Mouse (Mus musculus): ENCODE measurements at regions not wholly inside any gene's neighbourhood (a gene's known extent, or its start where the extent isn't known, plus 50 kb on each side); places are given as distances from the start of the nearest gene placed in this dataset.

GRCm38 (mm10) chr8:10869866-10870265 lies 138.4 kb downstream of the Irs2 start:
- no peaks in the 10 kb centered on the region for H3K27me3 ChIP-seq (replicated peaks; ENCODE audit: control insufficient read depth, insufficient read depth, low read length)
- H3K36me3 ChIP-seq (ENCODE audit: control insufficient read depth, insufficient read depth, low read length), result no peaks in the 10 kb centered on the region
- TF ChIP-seq POLR2A (IDR thresholded peaks at IDR 0.05; ENCODE audit: low read depth, low read length) (no peak), CTCF (conservative IDR thresholded peaks at IDR 0.05; ENCODE audit: insufficient read depth, insufficient read length, low read depth, low read length) (no peak)
- no peak overlapping the region for H3K4me3 ChIP-seq (ENCODE audit: insufficient read depth, low read depth, low read length)
- WGBS, result 89% methylated on average over 10 of the region's 10 CpGs
- H3K4me1 ChIP-seq (ENCODE audit: control insufficient read depth, insufficient read depth, low read length), result peaks cover 17% of the 10 kb centered on the region
- no peak overlapping the region for H3K27ac ChIP-seq (ENCODE audit: insufficient read depth, low read depth, low read length)
- DNase-seq, result no peak

GRCm38 (mm10) chr8:10866696-10867395 lies 141.4 kb downstream of the Irs2 start:
- Histone ChIP-seq H3K4me1 (ENCODE audit: control insufficient read depth, insufficient read depth, low read length) (peaks cover 17% of the 10 kb centered on the region), H3K27ac (ENCODE audit: insufficient read depth, low read depth, low read length) (no peak overlapping the region), H3K36me3 (ENCODE audit: control insufficient read depth, insufficient read depth, low read length) (no peaks in the 10 kb centered on the region), H3K27me3 (replicated peaks; ENCODE audit: control insufficient read depth, insufficient read depth, low read length) (no peaks in the 10 kb centered on the region), H3K4me3 (ENCODE audit: insufficient read depth, low read depth, low read length) (no peak overlapping the region)
- DNase-seq, result no peak
- WGBS, result 63% methylated on average over 7 of the region's 7 CpGs
- TF ChIP-seq POLR2A (IDR thresholded peaks at IDR 0.05; ENCODE audit: low read depth, low read length) (no peak), CTCF (conservative IDR thresholded peaks at IDR 0.05; ENCODE audit: insufficient read depth, insufficient read length, low read depth, low read length) (no peak)

GRCm38 (mm10) chr8:10865941-10866513 lies 142.2 kb downstream of the Irs2 start:
- Histone ChIP-seq H3K4me3 (ENCODE audit: insufficient read depth, low read depth, low read length) (no peak overlapping the region), H3K4me1 (ENCODE audit: control insufficient read depth, insufficient read depth, low read length) (peaks cover 17% of the 10 kb centered on the region), H3K27me3 (replicated peaks; ENCODE audit: control insufficient read depth, insufficient read depth, low read length) (no peaks in the 10 kb centered on the region), H3K36me3 (ENCODE audit: control insufficient read depth, insufficient read depth, low read length) (no peaks in the 10 kb centered on the region), H3K27ac (ENCODE audit: insufficient read depth, low read depth, low read length) (peak overlapping the region; percentile 43)
- WGBS, result 46% methylated on average over 11 of the region's 11 CpGs
- peak; percentile 70 for DNase-seq
- TF ChIP-seq CTCF (conservative IDR thresholded peaks at IDR 0.05; ENCODE audit: insufficient read depth, insufficient read length, low read depth, low read length), result no peak
- no peak for TF ChIP-seq POLR2A (IDR thresholded peaks at IDR 0.05; ENCODE audit: low read depth, low read length)

GRCm38 (mm10) chr8:10865415-10865821 lies 142.8 kb downstream of the Irs2 start:
- no peak overlapping the region for H3K4me3 ChIP-seq (ENCODE audit: insufficient read depth, low read depth, low read length)
- TF ChIP-seq POLR2A (IDR thresholded peaks at IDR 0.05; ENCODE audit: low read depth, low read length) (no peak), CTCF (conservative IDR thresholded peaks at IDR 0.05; ENCODE audit: insufficient read depth, insufficient read length, low read depth, low read length) (no peak)
- H3K36me3 ChIP-seq (ENCODE audit: control insufficient read depth, insufficient read depth, low read length), result no peaks in the 10 kb centered on the region
- WGBS, result 36% methylated on average over 8 of the region's 8 CpGs
- peak; percentile 32 for DNase-seq
- peak overlapping the region; percentile 43; the same call in 1 of the 2 replicates for H3K27ac ChIP-seq (ENCODE audit: insufficient read depth, low read depth, low read length)
- H3K27me3 ChIP-seq (replicated peaks; ENCODE audit: control insufficient read depth, insufficient read depth, low read length), result no peaks in the 10 kb centered on the region
- peaks cover 17% of the 10 kb centered on the region for H3K4me1 ChIP-seq (ENCODE audit: control insufficient read depth, insufficient read depth, low read length)

- no peak for DNase-seq
- no peak for TF ChIP-seq POLR2A (IDR thresholded peaks at IDR 0.05; ENCODE audit: low read depth, low read length)
- TF ChIP-seq CTCF (conservative IDR thresholded peaks at IDR 0.05; ENCODE audit: insufficient read depth, insufficient read length, low read depth, low read length), result no peak
- no peaks in the 10 kb centered on the region for H3K36me3 ChIP-seq (ENCODE audit: control insufficient read depth, insufficient read depth, low read length)
- WGBS, result 64% methylated on average over 13 of the region's 13 CpGs
- peaks cover 17% of the 10 kb centered on the region for H3K4me1 ChIP-seq (ENCODE audit: control insufficient read depth, insufficient read depth, low read length)
- H3K4me3 ChIP-seq (ENCODE audit: insufficient read depth, low read depth, low read length), result no peak overlapping the region
- H3K27me3 ChIP-seq (replicated peaks; ENCODE audit: control insufficient read depth, insufficient read depth, low read length), result no peaks in the 10 kb centered on the region
- no peak overlapping the region for H3K27ac ChIP-seq (ENCODE audit: insufficient read depth, low read depth, low read length)
Measured at GRCm38 (mm10) chr8:10862442-10862841, 145.8 kb downstream of the Irs2 start.

GRCm38 (mm10) chr8:10860810-10861209 lies 147.4 kb downstream of the Irs2 start:
- no peak overlapping the region for H3K27ac ChIP-seq (ENCODE audit: insufficient read depth, low read depth, low read length)
- 73% methylated on average over 4 of the region's 4 CpGs for WGBS
- no peaks in the 10 kb centered on the region for H3K27me3 ChIP-seq (replicated peaks; ENCODE audit: control insufficient read depth, insufficient read depth, low read length)
- no peaks in the 10 kb centered on the region for H3K36me3 ChIP-seq (ENCODE audit: control insufficient read depth, insufficient read depth, low read length)
- peaks cover 7% of the 10 kb centered on the region for H3K4me1 ChIP-seq (ENCODE audit: control insufficient read depth, insufficient read depth, low read length)
- DNase-seq, result no peak
- TF ChIP-seq CTCF (conservative IDR thresholded peaks at IDR 0.05; ENCODE audit: insufficient read depth, insufficient read length, low read depth, low read length) (no peak), POLR2A (IDR thresholded peaks at IDR 0.05; ENCODE audit: low read depth, low read length) (no peak)
- no peak overlapping the region for H3K4me3 ChIP-seq (ENCODE audit: insufficient read depth, low read depth, low read length)

GRCm38 (mm10) chr8:10857874-10858273 lies 150.4 kb downstream of the Irs2 start:
- no peaks in the 10 kb centered on the region for H3K27me3 ChIP-seq (replicated peaks; ENCODE audit: control insufficient read depth, insufficient read depth, low read length)
- 0 out of 2 replicates have a peak, but pooled peaks cover 9% of the 10 kb centered on the region for H3K4me1 ChIP-seq (ENCODE audit: control insufficient read depth, insufficient read depth, low read length)
- TF ChIP-seq CTCF (conservative IDR thresholded peaks at IDR 0.05; ENCODE audit: insufficient read depth, insufficient read length, low read depth, low read length) (no peak), POLR2A (IDR thresholded peaks at IDR 0.05; ENCODE audit: low read depth, low read length) (no peak)
- DNase-seq, result no peak
- 86% methylated on average over 3 of the region's 3 CpGs for WGBS
- no peak overlapping the region for H3K27ac ChIP-seq (ENCODE audit: insufficient read depth, low read depth, low read length)
- H3K4me3 ChIP-seq (ENCODE audit: insufficient read depth, low read depth, low read length), result no peak overlapping the region
- H3K36me3 ChIP-seq (ENCODE audit: control insufficient read depth, insufficient read depth, low read length), result no peaks in the 10 kb centered on the region
